Mouse (Mus musculus) testis, adult 2 months (tissue): ENCODE measurements around the gene Olfr986.

ENCODE experiments used
- CTCF ChIP-seq: fragments of 200-500 bp; IDR thresholded peaks from 2 replicates; pipeline ENCODE4 v1.5.1; 2012; ENCODE audit warnings: low read depth, mild to moderate bottlenecking, inconsistent platforms, low read length, moderate library complexity; ENCODE audit not compliant: control insufficient read depth, insufficient read depth, insufficient replicate concordance
- POLR2A ChIP-seq: fragments of 200-500 bp; IDR thresholded peaks from 2 replicates; pipeline ENCODE4 v1.6.1; 2012; ENCODE audit warnings: low read depth, mild to moderate bottlenecking, inconsistent platforms, low read length, moderate library complexity; ENCODE audit not compliant: control insufficient read depth

GRCm38 (mm10) chr9:40139484-40139883 lies 41.2 kb upstream of the Olfr986 start:
- TF ChIP-seq CTCF (no peak), POLR2A (no peak)
